Mouse (Mus musculus) brain, embryonic 14.5 days (tissue): ENCODE results near the gene Srp9. TPM values are rescaled to one million over a fixed set of nuclear protein-coding genes. Genes with fewer than 3 reads are reported as not detected.
"Not testable (repeated sequence)": the region's sequence is repeated elsewhere in the genome, so short reads cannot be mapped to it uniquely, and the experiment has no call there.

ENCODE experiments used
- DNase-seq: peaks from one replicate; pipeline ENCODE4 v3.0.0-alpha.2; 2011; ENCODE audit warnings: low read depth
- CTCF ChIP-seq: fragments of 200-500 bp; IDR thresholded peaks from 2 replicates; pipeline ENCODE4 v1.5.1; 2012; ENCODE audit warnings: inconsistent platforms, mild to moderate bottlenecking, moderate library complexity, borderline replicate concordance; ENCODE audit not compliant: insufficient read depth, insufficient read length; ENCODE audit errors: extremely low read depth
- POLR2A ChIP-seq: fragments of 200-500 bp; IDR thresholded peaks from 2 replicates; pipeline ENCODE4 v1.6.1; 2012; ENCODE audit warnings: mild to moderate bottlenecking, inconsistent platforms, borderline replicate concordance; ENCODE audit not compliant: poor library complexity, insufficient read depth, insufficient read length, severe bottlenecking; ENCODE audit errors: extremely low read depth
- polyA plus RNA-seq: library from polyadenylated mRNA; depleted of rRNA; stranded (reverse); fragments of >200 nt; gene quantifications from 2 replicates; pipeline ENCODE4 v1.2.3, GENCODE M21; 2012

The Srp9 gene
- polyA plus RNA-seq, 1 experiment: 82.8 TPM

DNA sequence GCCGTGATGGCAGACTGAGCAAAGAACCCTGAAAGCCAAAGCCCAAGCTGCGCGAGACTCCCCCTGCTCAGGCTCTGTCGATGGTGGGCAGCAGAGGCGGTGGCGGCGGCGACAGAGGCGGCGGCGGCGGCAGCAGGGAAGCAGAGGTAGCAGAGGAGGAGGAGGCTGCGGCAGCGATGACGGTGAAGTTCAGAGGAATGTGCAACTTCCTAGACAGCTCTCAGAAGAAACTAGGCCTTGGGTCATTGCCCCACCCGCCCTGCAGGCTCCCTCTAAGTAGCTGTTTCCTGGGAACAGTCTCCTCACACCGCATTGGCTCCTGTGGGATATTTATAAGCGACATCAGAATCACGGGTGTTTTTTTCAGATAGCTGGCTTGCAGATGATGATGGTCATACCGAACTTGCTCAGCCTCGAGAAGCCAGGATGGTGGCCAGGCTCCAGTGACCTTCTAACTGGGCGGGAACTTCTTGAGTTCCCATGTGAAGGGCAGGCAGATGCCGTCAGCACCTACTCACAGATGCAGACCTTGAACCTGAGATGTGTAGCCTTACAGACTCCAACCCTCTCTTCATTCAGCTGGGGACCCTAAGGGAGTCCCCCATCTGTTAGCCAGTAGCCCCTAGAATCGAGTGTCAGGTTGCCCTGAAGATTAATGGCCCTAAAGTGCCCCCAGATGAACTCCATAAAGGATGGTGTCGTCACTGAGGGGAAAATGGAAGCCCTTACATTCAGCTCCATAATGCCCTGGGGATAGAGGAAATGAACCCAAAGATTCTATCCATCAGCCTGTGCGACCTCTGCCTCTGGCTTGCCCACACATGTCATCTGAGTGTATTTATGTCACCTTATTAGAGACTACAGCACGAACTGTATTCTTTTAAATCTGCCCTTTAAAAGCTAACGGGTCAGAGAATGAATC, 12.9 kb downstream of the Srp9 start:
- TF ChIP-seq POLR2A (no peak), CTCF (no peak)
- DNase-seq: no peak

DNA sequence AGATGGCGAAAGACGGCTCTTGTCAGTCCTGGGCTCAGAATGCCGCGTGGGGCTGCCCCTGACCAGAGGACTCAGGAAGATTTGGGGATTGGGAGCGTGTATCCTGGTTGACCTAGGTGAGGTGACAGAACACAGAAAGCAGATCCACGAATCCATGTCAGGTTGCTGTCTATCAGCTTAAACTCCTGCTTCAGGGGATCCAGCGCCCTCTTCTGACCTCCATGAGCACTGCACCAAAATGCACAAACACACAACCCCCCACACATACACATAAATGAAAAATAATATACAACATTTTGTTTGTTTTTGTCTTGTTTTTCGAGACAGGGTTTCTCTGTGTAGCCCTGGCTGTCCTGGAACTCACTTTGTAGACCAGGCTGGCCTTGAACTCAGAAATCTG, 13.6 kb downstream of the Srp9 start:
- no peak for TF ChIP-seq POLR2A
- peak; percentile 28; the same call in 1 of the 2 replicates for TF ChIP-seq CTCF

DNA sequence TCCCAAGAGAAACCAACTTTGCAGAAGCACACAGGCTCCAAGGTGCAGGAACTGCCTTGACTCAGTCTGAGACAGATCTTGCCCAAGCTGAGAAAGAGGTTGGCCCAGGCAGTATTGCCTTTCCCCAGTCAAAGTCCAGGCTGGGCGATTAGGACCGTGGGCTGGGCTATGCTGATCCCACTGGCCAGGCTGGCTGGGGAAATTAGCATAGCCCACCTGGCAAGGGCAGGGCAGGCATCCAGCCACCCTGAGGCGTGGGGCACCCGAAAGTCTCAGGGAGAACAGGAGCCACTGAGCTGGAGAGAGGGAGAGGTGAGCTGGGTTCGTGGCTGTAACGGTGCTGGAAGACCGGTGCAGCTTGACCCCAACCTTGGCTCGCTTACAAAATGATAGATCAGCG, 15.4 kb downstream of the Srp9 start:
- no peak for DNase-seq
- TF ChIP-seq CTCF (no peak), POLR2A (no peak)

More for the DNA sequence above, 13.6 kb downstream of the Srp9 start:
- no peak for DNase-seq

DNA sequence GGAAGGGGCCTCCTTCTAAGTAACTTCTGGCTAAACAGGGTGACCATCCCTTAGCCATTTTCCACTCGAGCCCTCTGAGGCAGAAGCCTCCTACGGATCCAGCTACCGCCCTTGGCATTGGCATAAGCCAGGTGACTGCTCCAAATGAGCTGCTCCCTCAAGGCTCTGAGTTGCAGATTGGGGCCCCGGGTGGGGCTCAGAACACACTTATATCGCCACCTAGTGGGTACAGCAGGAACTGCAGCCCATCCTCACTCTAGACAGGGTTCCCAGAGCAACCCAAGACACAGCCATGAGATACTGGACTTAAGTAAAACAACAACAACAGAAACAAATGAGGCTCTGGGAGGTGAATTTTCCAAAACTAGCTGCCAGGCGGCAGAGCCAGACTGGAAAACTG, 15.8 kb downstream of the Srp9 start:
- TF ChIP-seq CTCF: peak; percentile 95
- no peak for TF ChIP-seq POLR2A

DNA sequence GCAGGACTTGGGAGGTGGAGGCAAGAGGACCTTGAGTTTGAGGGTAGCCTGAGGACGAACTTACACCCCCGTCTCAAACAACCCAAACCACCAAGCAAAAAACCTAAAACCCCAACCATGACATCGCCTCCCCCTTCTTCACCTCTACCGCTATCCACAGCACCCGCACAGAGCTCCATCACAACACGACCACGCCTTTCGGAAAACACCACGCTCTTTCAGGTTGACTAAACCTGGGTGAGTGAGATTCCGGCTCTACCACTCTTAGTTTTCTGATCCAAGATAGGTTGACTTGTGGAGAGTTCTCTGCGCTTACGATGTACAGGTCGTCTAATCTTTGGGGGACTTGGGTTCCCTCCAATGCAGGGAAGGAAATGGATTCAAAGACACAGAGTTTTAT, 18.2 kb downstream of the Srp9 start:
- TF ChIP-seq POLR2A (no peak), CTCF (no peak)
- DNase-seq: no peak

More for the DNA sequence above, 15.8 kb downstream of the Srp9 start:
- peak; percentile 75 for DNase-seq

DNA sequence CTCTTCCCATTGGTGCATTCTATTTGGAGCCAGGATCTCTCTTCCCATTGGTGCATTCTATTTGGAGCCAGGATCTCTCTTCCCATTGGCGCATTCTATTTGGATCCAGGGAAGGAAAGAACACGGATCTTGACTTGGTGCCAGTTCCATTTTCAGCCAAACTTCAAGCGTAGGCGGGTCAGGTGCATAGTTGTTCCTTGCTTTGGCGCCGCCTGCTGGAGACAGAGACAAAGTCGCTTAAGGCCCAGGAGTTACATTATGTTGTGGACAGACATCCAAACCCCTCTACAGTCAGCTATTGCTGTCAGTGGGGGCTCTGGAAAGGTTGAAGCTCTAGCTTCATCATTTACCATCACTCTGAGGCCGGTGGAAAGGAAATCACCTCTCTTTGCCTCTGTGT, 18.8 kb downstream of the Srp9 start:
- TF ChIP-seq POLR2A (no peak), CTCF (peak; percentile 26; the same call in 1 of the 2 replicates)
- no peak for DNase-seq

DNA sequence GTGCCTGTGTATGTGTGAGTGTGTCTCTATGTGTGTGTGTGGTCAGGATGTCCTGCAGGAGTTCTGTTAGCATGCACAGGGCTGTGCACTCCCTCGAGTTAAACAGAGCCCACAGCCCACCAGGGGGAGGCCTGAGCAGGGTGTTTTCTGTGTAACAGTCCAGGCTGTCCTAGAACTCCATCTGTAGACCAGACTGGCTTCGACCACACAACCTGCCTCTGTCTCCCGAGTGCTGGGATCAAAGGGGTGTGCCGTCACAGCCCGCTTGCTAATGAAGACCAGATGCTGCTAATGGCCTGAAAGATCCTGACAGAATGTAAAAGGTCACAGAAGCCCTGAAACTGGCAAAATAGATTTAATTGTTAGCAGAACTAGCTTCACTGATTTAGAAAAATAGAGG, 21.0 kb downstream of the Srp9 start:
- TF ChIP-seq POLR2A (no peak), CTCF (no peak)
- DNase-seq: no peak

DNA sequence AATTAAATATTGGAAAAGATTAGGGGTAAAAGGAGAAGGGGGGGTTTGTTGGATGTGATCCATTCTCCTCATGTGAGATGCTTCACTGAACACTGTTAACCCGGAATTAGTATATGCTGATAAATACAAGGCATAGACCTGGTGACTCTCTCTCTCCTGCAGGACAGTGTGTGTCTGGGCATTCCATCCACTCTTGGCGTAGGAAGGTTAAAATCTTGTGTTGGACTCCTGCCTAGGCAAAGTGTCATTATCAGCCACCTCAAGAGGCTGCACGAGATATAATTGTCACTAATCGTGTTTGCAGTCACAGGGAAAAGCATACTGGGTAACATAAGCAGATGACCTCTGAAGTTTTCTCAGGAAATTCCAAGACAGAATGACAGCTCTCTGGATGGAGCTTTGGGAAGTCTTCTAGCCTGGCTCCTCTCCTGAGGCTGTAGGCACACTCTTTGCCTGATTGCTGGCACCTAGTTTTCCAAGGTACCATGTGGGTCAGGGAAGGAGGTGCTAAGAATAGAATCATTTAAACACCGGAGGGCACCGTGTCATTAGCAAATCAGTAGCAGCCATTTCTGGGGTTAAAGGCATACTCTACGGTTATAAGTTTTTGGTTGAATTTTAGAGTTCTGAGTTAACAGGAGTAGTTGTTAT, 24.5 kb downstream of the Srp9 start:
- no peak for DNase-seq
- TF ChIP-seq POLR2A: no peak
- no peak for TF ChIP-seq CTCF

DNA sequence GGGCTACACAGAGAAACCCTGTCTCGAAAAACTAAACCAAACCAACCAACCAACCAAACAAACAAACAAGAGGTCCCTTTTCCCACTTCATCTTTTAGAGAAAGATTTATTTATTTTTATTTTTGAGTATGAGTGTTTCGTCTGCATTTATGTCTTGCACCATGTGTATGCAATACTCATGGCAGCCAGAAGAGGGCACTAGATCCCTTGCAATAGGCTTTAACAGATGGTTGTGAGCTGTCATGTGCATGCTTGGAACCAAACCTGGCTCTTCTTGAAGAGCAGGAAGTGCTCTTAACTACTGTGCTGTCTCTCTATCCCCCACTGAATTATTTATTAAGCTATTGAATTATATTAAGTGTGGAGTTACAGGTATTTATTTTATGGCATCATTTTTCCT, 25.4 kb downstream of the Srp9 start:
- TF ChIP-seq CTCF (peak; percentile 45; the same call in 1 of the 2 replicates), POLR2A (no peak)
- no peak for DNase-seq

DNA sequence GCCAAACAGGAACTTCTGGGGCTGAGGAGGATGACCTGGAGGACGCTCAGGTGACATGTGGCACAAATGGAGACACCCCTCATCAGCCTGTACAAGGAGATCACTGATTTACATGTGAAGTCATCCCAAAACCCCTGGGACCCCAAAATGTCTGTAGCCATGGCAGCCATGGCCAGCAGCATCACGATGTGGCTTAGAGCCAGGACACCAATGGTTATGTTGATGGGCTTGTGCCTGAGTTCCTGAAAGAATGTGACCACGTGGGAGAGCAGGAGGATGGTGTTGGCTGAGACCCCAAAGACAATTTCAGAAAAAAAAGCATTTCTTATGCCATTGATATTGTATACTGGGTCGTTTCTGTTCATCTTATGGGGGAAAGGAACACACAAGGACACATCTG, 33.2 kb downstream of the Srp9 start:
- TF ChIP-seq POLR2A: no peak
- TF ChIP-seq CTCF: no peak

DNA sequence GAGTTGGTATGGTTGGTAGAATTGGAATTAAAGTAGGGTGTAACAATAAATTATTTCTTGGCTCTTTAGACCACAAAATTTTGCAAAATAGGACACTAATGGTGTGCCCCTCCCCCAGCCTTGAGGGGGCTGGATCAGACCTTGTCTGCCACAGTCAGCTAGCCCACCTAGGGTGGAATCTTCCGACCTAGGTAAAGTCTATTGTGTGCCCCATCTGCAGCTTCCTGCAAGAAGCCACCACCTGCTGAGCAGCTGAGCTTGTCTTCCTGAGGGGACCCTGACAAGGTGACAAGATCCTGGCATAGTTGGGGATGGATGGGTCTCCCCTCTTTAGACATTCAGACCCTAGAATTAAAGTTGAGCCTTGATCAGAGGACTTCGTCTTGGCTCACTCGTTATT, 35.0 kb downstream of the Srp9 start:
- TF ChIP-seq CTCF: no peak
- no peak for DNase-seq

More for the DNA sequence above, 33.2 kb downstream of the Srp9 start:
- peak; percentile 23 for DNase-seq

DNA sequence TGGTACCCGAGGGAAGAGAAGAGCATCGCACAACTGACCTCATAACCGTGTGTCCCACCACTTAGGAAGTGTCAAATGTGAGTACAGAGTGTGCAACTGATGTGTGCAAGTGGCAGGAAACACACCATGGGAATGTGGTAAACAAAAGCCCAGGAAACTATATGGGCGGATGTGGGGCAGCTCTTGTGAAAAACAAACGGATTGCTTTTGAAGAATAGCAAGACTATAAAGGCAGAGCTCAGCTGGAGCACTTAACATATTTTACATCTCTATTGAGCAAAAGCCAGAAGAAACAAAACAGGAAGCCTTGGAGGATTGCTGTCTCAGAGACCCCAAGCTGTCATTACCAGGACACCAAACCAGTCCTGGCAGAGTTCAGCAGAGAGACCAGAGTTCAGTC, 38.4 kb downstream of the Srp9 start:
- TF ChIP-seq CTCF (no peak), POLR2A (no peak)
- DNase-seq: no peak

DNA sequence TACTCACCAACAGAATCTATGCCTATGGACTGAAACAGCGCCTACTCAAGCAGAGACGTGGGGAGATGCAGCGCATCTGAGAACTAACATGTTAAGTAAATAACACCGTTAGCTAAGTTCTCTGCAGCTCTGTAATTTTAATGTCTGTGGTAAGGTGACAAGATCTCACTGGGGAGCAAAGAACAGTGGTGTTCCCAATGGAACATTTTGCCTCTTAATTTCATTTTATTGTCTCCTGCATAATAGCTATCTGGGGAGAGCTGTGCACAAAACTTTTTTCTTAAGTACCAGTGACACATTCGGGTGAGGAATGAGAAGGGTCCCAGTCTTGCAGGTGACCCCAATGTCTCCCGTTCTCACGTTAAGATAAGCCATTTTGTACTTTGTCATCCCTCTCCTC, 39.8 kb downstream of the Srp9 start, which contains the start of gene Vmn1r1:
TSS of gene Vmn1r1 (minus strand) at position 101 of the 400 bp plus-strand sequence.
- TF ChIP-seq POLR2A (no peak), CTCF (no peak)
- DNase-seq: no peak

DNA sequence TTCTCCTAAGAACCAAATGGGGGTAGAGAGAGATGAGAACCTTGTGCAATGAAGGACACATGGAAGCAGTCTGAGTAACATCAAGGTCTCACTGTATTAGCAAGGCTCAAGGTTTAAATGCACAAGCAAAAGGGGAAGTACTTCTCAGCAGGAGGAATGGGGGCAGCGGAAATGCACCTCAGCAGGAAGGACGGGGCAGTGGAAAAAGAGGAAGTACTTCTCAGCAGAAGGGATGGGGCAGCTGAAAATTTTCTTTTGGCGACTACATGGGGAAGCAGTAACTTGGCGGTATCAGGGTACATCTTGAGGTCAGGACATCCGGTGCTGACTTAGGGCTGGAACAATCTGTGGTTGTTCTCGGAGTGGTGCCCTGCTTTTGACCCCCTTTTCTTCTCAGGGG, 45.7 kb downstream of the Srp9 start:
- DNase-seq: not testable (repeated sequence)

DNA sequence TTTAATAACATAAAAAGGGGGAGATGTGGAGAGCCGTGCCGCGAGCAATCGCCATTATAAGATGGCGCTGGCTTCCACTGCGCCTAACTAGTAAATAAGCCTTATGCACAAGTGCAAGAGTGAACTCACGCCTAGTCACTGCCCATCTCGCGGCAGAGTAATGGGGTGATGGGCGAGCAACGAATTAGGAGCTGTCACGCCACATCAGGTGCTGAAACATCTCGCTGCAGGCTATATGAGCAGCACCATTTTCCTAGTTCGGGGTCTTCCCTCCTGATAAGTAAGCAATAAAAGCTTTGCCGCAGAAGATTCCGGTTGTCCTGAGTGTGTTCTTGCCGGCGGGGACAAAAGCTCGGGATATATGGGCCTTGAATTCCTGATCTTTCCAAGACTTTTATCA, 52.4 kb downstream of the Srp9 start:
- DNase-seq: not testable (repeated sequence)
